Mouse (Mus musculus) liver, adult (tissue): ENCODE results near the gene Hbb-bs.

Source experiments
- GATA4 ChIP-seq: IDR thresholded peaks from 2 replicates; pipeline ENCODE4 v1.6.1; 2014; ENCODE audit warnings: mild to moderate bottlenecking, low read length; ENCODE audit not compliant: insufficient replicate concordance

Gene Hbb-bs

DNA sequence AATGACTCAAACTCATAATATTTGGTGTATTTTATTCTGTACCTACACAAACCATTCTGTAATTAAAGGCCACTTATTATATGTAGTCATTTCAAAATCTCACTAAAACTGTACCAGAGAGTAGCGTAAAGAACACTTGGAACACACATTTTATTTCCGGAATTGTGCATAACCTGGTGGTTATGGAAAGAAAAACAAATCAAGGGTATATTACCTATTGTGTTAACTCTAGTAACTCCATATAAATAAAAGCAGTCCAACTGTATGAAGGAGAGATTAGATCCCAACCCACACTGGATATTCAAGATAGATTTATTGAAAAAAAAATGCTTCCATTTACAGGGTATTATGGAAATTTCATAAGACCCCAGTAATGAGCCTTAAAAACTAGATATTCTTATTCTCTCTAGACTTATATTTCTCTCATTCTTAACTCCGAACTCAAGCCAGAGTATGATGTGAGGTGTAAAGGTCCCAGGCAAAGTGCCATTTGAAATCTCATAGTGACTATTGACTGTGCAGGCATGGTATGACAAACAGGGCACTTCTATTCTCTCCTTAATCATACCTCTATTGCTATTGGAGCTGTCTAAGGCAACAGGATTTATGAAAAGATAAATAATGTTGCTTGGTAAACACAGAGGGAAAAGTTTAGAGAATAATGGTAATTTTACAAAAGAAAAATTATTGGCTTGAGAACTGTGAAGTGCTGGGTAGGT lies 2.2 kb downstream of the Hbb-bs start:
- no peak for TF ChIP-seq GATA4

DNA sequence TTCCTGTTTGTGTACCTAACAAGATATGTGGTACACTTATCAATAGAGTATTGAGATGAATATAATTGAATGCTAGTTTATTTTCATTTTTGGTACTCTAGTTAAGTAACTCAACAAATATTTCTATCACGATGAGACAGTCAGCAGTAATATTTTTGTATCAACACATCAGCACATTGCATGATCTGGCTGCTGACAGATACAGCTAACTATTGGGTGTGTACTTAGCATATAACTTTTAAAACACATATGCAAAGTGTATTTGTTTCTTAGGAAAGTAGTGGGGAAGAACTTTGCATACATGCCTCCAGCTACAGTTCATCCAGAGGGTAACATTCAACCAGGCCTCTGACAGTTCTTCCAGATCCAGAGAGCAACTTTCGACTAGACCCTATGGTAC lies 3.3 kb downstream of the Hbb-bs start:
- no peak for TF ChIP-seq GATA4

- TF ChIP-seq GATA4 = no peak
These were observed 14.1 kb downstream of the Hbb-bs start, which contains the start of gene Hbb-bt for GRCm38 (mm10) chr7:103813766-103814165. Gene Hbb-bt, minus strand, starts transcription at chr7:103813996.

GRCm38 (mm10) chr7:103812174-103812573 lies 15.7 kb downstream of the Hbb-bs start:
- no peak for TF ChIP-seq GATA4

DNA sequence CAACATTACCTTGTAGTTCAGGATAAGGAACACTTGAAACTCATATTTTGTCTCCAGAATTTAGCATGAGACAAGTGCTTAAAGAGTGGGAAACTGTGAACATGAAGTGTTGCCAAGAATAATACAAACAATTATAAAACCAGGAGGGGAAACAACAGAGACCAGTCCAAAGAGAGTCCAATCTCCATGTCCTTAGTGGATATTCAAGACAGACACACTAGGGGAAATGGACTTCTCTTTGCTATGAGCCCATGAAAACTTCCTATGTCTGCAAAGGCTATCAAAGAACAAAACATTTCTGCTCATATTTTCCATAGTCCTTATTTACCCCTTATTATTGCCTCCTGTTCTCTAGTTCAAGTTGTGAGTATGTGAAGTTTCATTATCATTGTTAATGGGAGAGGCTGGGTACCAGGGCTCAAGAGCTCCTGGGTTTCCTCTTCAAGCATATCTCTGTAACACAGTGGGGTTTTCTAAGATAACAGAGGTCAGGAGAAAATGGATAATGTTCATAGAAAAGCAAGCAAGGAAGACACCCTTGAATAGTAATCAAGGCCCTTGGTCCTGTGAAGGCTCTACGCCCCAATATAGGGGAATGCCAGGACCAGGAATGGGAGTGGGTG lies 16.6 kb downstream of the Hbb-bs start:
- TF ChIP-seq GATA4 = no peak

DNA sequence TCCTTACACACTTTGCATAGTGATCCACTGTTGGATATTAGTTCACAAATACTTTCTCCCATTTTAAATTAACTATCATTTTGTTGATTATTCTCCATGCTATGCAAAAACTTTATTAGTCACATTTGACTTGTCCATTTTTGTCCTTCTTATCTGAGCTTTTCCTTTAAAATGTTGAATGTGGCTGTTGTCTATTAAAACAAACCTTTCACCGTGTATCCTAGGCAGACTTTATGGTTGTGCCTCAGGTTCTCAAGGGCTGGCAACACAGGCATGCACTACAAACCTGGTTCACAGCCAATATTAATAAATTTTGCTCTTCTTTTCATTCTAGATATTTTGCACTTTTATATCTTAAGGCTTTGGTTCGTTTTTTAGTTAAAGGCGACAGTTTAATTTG lies 17.1 kb downstream of the Hbb-bs start:
- no peak for TF ChIP-seq GATA4

DNA sequence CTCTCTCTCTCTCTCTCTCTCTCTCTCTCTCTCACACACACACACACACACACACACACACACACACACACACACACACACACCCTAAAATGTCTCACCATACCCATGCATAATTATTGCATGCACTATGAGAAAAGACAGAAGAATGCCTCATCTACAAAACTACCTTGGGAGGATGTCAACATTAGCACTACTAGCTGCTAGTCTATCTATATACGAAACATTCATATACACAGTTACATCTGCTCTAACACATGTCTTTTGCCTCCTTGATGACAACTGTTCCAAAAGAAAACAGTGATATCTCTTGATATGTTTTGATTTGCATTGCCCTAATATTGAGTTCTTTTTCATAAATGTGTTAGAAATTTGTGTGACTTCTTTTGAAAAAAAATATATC lies 17.6 kb downstream of the Hbb-bs start:
- no peak for TF ChIP-seq GATA4

DNA sequence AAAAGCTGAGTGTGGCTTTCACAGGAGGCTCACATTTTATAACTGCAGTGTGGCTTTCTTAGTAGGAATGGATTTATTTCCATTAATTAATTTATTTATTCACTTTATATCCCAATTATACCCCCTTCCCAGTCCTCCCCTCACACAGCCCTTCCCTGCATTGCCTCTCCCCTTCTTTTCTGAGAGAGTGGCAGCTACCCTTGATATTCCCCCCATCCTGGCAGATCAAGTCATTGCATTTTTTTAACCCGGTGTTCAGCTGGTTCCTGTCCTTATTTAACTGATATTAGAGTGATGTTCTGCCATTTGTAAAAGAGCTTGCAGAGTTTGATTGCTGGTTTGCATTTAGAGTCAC lies 18.1 kb downstream of the Hbb-bs start:
- no peak for TF ChIP-seq GATA4

- no peak for TF ChIP-seq GATA4
These were observed 18.7 kb downstream of the Hbb-bs start for GRCm38 (mm10) chr7:103808971-103809800.

GRCm38 (mm10) chr7:103806856-103807255 lies 21.0 kb downstream of the Hbb-bs start:
- TF ChIP-seq GATA4 = no peak

- TF ChIP-seq GATA4 = no peak
These were observed 35.1 kb downstream of the Hbb-bs start for GRCm38 (mm10) chr7:103792669-103793388.

- TF ChIP-seq GATA4 = no peak
These were observed 36.2 kb downstream of the Hbb-bs start, which contains the start of gene Olfr67 for GRCm38 (mm10) chr7:103791721-103792120. Gene Olfr67, minus strand, starts transcription at chr7:103791821.

- no peak for TF ChIP-seq GATA4
These were observed 48.3 kb downstream of the Hbb-bs start, which contains the start of gene Olfr68 for GRCm38 (mm10) chr7:103779598-103779997. Gene Olfr68, minus strand, starts transcription at chr7:103779698.
